Mouse (Mus musculus) left cerebral cortex, adult 2 months (tissue): ENCODE results near the gene Aspn. TPM values are rescaled to one million over a fixed set of nuclear protein-coding genes. Genes with fewer than 3 reads are reported as not detected.
"Not testable (repeated sequence)": the region's sequence is repeated elsewhere in the genome, so short reads cannot be mapped to it uniquely, and the experiment has no call there.

Experiments used
- DNase-seq, 2 experiments: peaks; one replicate each; pipeline ENCODE4 v3.0.0; 2021 to 2022; ENCODE audit warnings: low spot score in 2 of 2, mixed read lengths in 1 of 2; ENCODE audit errors: extremely low spot score in 1 of 2
- H3K27ac ChIP-seq: fragments of 200-600 bp; 2 replicates; pipeline ENCODE4 v1.8.1; 2022
- H3K4me3 ChIP-seq: fragments of 200-600 bp; 2 replicates; pipeline ENCODE4 v1.8.1; 2022
- CTCF ChIP-seq: fragments of 200-600 bp; IDR thresholded peaks from 2 replicates; pipeline ENCODE4 v1.8.1; 2022; ENCODE audit warnings: antibody characterized with exemption, mild to moderate bottlenecking, moderate library complexity
- intact Hi-C: fragments of 180-260 bp; cut with DNase I; formaldehyde crosslinking; loops from one replicate; pipeline ENCODE4 v1.15.1; 2025
- total RNA-seq, 2 experiments: library from RNA; stranded (reverse); gene quantifications; 2 replicates each; pipeline ENCODE4 v1.2.3; 2021

The Aspn gene
- total RNA-seq, 2 experiments from 2014 or later: 0.81 to 1.3 TPM

DNA sequence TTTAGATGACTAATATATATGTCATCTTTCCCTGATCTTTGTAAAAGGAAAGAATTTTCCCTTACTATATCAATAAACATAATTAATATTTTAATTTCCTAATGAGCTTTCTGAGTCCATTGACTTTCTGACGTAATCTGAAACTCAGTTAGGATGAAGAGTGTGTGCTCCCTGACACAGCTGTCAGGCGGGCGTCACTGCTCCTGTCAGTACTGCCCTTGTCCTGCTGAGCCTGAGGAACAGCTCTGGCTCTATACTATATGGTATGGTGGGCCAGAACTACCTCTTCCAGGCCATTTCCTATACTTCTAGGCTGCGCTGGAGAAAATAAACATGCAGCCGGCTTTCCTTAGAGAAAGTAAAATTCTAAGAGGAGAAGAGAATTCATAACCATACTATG is 10.3 kb downstream of the Aspn start:
- intact Hi-C loops: no loop called here
- Histone ChIP-seq H3K27ac (no peak overlapping the region), H3K4me3 (no peak overlapping the region)

GRCm38 (mm10) chr13:49556203-49556602 is 12.0 kb downstream of the Aspn start:
- no peak for TF ChIP-seq CTCF
- no peak for DNase-seq
- Histone ChIP-seq H3K4me3 (no peak overlapping the region), H3K27ac (no peak overlapping the region)
- intact Hi-C loops: no loop called here

More for the DNA sequence above, 10.3 kb downstream of the Aspn start:
- DNase-seq: no peak
- no peak for TF ChIP-seq CTCF

DNA sequence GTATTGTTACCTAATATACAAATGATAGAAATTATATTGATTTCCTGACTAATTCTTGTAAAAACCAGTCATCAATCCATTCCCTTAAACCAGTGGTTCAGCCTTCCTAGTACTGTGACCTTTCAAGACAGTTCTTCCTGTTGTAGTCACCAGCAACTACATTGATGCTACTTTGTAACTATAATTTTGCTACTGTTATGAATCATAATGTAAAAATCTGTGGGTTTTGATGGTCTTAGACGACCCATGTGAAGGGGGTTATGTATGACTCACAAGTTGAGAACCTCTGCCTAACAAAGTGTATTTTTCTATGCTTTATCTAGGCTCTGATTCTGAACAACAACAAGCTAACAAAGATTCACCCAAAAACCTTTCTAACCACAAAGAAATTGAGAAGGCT is 12.7 kb downstream of the Aspn start:
- H3K4me3 ChIP-seq: no peak overlapping the region
- intact Hi-C loops: no loop called here
- no peak for TF ChIP-seq CTCF
- DNase-seq: no peak
- no peak overlapping the region for H3K27ac ChIP-seq

- DNase-seq: peak in 1 of 2 experiments; percentile 11
- peak; percentile 37 for TF ChIP-seq CTCF
- intact Hi-C loops: no loop called here
- no peak overlapping the region for H3K27ac ChIP-seq
- no peak overlapping the region for H3K4me3 ChIP-seq
Measured at GRCm38 (mm10) chr13:49559185-49559584, 14.9 kb downstream of the Aspn start.

GRCm38 (mm10) chr13:49560886-49561285 is 16.6 kb downstream of the Aspn start:
- Histone ChIP-seq H3K27ac (no peak overlapping the region), H3K4me3 (no peak overlapping the region)
- no peak for DNase-seq
- intact Hi-C loops: no loop called here
- TF ChIP-seq CTCF: no peak

DNA sequence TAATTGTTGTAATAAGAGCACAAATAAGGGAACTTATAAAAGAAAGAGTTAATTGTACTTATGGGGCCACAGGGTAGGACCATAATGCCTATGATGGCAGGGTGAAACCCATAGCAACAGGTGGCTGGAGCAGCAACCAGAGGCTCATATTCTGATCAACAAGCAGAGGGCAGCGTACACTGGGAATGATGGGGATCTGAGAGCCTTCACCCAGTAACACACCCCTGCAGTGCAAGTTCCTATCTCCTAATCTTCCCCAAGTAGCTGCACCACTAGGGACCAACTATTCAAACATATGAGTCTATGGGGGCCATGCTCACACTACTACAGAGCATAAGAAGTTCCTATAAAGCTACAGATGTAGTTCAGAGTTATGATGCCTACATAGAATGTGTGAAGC is 20.1 kb downstream of the Aspn start:
- TF ChIP-seq CTCF: no peak
- intact Hi-C loops: no loop called here
- no peak for DNase-seq
- no peak overlapping the region for H3K4me3 ChIP-seq
- H3K27ac ChIP-seq: no peak overlapping the region

- DNase-seq: no peak
- Histone ChIP-seq H3K27ac (no peak overlapping the region), H3K4me3 (no peak overlapping the region)
- TF ChIP-seq CTCF: no peak
- intact Hi-C loops: no loop called here
Measured at GRCm38 (mm10) chr13:49570371-49570770, 26.1 kb downstream of the Aspn start.

DNA sequence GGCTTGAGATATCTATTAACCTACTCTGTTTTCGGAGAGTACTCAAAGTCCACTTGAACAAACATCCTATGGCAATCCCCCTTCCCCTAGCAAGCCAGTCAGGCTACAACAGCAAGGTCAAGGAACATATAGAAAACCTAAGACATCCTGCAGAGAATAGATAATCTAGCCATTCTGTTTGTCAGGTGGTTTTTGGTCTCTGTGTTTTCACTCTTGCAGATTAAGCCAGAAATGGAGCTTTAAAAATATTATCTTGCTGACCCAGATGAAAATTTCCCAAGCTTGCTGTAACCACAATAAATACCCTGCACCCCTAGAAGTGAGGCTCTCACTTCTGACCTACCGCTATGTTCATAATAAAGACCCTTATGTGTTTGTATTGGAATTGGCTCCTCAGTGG is 27.2 kb downstream of the Aspn start:
- DNase-seq: no peak
- TF ChIP-seq CTCF: no peak
- Histone ChIP-seq H3K27ac (no peak overlapping the region), H3K4me3 (no peak overlapping the region)
- intact Hi-C loops: no loop called here

GRCm38 (mm10) chr13:49581541-49582530 is 37.6 kb downstream of the Aspn start, which contains the start of gene Omd:
Gene Omd (plus strand): TSS chr13:49582462.
- DNase-seq: no peak
- H3K27ac ChIP-seq: no peak within 1 kb of the TSS
- intact Hi-C loops: no loop called here
- H3K4me3 ChIP-seq: no peak within 1 kb of the TSS
- TF ChIP-seq CTCF: no peak

DNA sequence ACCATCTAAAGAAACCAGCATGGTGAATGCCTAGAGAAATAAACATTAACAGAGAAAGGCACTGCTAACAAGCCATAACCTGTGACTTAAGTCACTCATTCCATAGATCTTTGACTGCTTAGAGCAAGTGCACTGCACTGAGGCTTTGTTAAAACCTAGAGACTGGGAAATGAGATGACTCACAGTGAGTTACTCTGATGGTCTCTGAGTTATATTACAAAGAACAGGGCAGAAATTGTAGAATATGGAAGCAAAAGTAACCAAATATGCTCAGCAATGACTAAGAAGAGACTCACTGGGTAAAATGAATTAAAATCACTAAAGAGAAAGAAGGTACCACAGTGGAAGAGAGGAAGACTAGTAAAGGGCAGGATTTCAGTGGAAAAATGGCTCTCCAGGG is 39.6 kb downstream of the Aspn start:
- no peak overlapping the region; the same call in 1 of the 2 replicates for H3K27ac ChIP-seq
- intact Hi-C loops: no loop called here
- no peak overlapping the region for H3K4me3 ChIP-seq
- no peak for DNase-seq
- TF ChIP-seq CTCF: no peak

DNA sequence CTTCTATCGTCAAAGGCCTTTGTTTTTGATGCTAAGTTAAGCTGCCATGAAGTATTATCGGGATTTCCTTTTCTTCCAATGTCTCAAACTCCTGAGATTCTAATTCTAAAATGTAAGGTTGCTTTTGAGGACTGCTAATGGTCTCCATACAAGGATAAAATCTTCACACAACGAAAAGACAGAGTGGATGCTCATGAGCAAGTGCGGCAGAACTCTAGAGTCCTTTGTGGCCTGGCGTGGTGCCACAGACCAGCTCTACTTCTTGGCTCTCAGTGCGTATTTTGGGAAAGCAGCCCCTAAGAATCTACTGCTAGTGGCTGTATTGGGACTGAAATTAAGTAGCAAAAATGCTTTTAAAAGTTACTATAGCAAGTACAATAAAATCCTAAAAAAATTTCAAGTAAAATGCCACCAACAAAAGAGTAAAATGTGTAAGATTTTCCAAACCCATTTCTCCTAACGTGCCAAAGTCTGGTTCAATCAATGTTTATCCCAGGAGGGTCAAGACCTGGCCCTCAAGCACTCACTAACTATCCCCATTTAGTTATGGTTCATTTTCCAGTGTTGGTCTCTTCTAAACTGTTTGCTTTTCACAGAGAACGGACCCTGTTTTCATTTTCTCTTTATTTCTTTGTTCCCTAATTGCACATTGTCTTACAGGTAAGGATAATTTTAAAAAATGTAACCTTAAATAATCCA is 40.2 kb downstream of the Aspn start:
- no peak for DNase-seq
- intact Hi-C loops: no loop called here
- Histone ChIP-seq H3K27ac (no peak overlapping the region; the same call in 1 of the 2 replicates), H3K4me3 (no peak overlapping the region)
- TF ChIP-seq CTCF: no peak

DNA sequence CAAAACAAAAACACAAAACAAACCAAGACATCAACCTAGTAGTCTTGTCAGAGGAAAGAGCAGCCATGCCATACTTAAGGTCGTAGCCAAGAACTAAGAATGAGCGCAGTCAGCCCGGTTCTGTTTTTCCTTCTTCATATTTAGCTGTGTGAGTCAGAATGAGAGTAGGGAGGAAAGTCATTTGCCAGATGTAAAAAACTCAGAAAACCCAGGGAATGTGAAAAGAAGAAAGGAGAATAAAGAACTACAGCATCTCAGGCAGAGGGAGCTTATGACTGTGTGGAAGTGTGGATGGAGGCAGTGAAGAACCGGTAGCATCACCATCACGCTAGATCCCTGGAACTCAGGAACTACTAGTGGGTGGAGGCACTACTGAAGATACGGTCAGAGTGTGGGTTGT is 41.8 kb downstream of the Aspn start:
- intact Hi-C loops: no loop called here
- H3K27ac ChIP-seq: no peak overlapping the region
- TF ChIP-seq CTCF: no peak
- no peak overlapping the region for H3K4me3 ChIP-seq
- no peak for DNase-seq

- H3K4me3 ChIP-seq, intact Hi-C loops, DNase-seq, H3K27ac ChIP-seq: not testable (repeated sequence)
Measured at GRCm38 (mm10) chr13:49602541-49602940, 58.3 kb downstream of the Aspn start.
